Mouse (Mus musculus): ENCODE results near the gene Inhbc. TPM values are rescaled to one million over a fixed set of nuclear protein-coding genes. Genes with fewer than 3 reads are reported as not detected.
"Not testable (repeated sequence)": the region's sequence is repeated elsewhere in the genome, so short reads cannot be mapped to it uniquely, and the experiment has no call there.

Gene Inhbc
- total RNA-seq, 2 experiments from 2014 or later = not detected

GRCm38 (mm10) chr10:127332211-127332874 lies 37.9 kb downstream of the Inhbc start:
- no peak for ATAC-seq (replicated peaks; ENCODE audit: low FRiP score, poor library complexity, severe bottlenecking)

- ATAC-seq (replicated peaks; ENCODE audit: low FRiP score, poor library complexity, severe bottlenecking) = no peak
Observed at GRCm38 (mm10) chr10:127330212-127330611, 40.0 kb downstream of the Inhbc start.

- no peak for ATAC-seq (replicated peaks; ENCODE audit: low FRiP score, poor library complexity, severe bottlenecking)
Observed at GRCm38 (mm10) chr10:127327461-127328145, 42.6 kb downstream of the Inhbc start.

GRCm38 (mm10) chr10:127326828-127327227 lies 43.4 kb downstream of the Inhbc start:
- ATAC-seq (replicated peaks; ENCODE audit: low FRiP score, poor library complexity, severe bottlenecking) = no peak

- ATAC-seq (replicated peaks; ENCODE audit: low FRiP score, poor library complexity, severe bottlenecking) = no peak
Observed at GRCm38 (mm10) chr10:127326017-127326801, 44.0 kb downstream of the Inhbc start.

- no peak for ATAC-seq (replicated peaks; ENCODE audit: low FRiP score, poor library complexity, severe bottlenecking)
Observed at GRCm38 (mm10) chr10:127325454-127326016, 44.7 kb downstream of the Inhbc start.

GRCm38 (mm10) chr10:127324495-127324894 lies 45.7 kb downstream of the Inhbc start:
- peak; percentile 56; the same call in 1 of the 2 replicates for ATAC-seq (replicated peaks; ENCODE audit: low FRiP score, poor library complexity, severe bottlenecking)

- no peak for ATAC-seq (replicated peaks; ENCODE audit: low FRiP score, poor library complexity, severe bottlenecking)
Observed at GRCm38 (mm10) chr10:127323131-127323855, 46.9 kb downstream of the Inhbc start.

- no peak for ATAC-seq (replicated peaks; ENCODE audit: low FRiP score, poor library complexity, severe bottlenecking)
Observed at GRCm38 (mm10) chr10:127322669-127323068, 47.6 kb downstream of the Inhbc start.

- no peak for ATAC-seq (replicated peaks; ENCODE audit: low FRiP score, poor library complexity, severe bottlenecking)
Observed at GRCm38 (mm10) chr10:127322178-127322577, 48.1 kb downstream of the Inhbc start.

GRCm38 (mm10) chr10:127321621-127322020 lies 48.6 kb downstream of the Inhbc start, which contains the start of gene Arhgap9:
TSS of gene Arhgap9 (plus strand) at chr10:127321964.
- no peak for ATAC-seq (replicated peaks; ENCODE audit: low FRiP score, poor library complexity, severe bottlenecking)

- no peak for ATAC-seq (replicated peaks; ENCODE audit: low FRiP score, poor library complexity, severe bottlenecking)
Observed at GRCm38 (mm10) chr10:127319969-127320368, 50.3 kb downstream of the Inhbc start.

GRCm38 (mm10) chr10:127318009-127318408 lies 52.2 kb downstream of the Inhbc start:
- peak; percentile 30; the same call in 1 of the 2 replicates for ATAC-seq (replicated peaks; ENCODE audit: low FRiP score, poor library complexity, severe bottlenecking)

GRCm38 (mm10) chr10:127317277-127317676 lies 53.0 kb downstream of the Inhbc start:
- ATAC-seq (replicated peaks; ENCODE audit: low FRiP score, poor library complexity, severe bottlenecking) = no peak

- not testable (repeated sequence) for ATAC-seq (replicated peaks; ENCODE audit: low FRiP score, poor library complexity, severe bottlenecking)
Observed at GRCm38 (mm10) chr10:127314950-127315349, 55.3 kb downstream of the Inhbc start.

- ATAC-seq (replicated peaks; ENCODE audit: low FRiP score, poor library complexity, severe bottlenecking) = not testable (repeated sequence)
Observed at GRCm38 (mm10) chr10:127313516-127313915, 56.7 kb downstream of the Inhbc start.

- ATAC-seq (replicated peaks; ENCODE audit: low FRiP score, poor library complexity, severe bottlenecking) = no peak
Observed at GRCm38 (mm10) chr10:127312858-127313257, 57.4 kb downstream of the Inhbc start.

GRCm38 (mm10) chr10:127312356-127312676 lies 57.9 kb downstream of the Inhbc start:
- peak; percentile 74 for ATAC-seq (replicated peaks; ENCODE audit: low FRiP score, poor library complexity, severe bottlenecking)

GRCm38 (mm10) chr10:127311476-127312355 lies 58.5 kb downstream of the Inhbc start, which contains the start of gene Mars:
TSS of gene Mars (minus strand) at chr10:127311786.
- peak; percentile 93 for ATAC-seq (replicated peaks; ENCODE audit: low FRiP score, poor library complexity, severe bottlenecking)
